Mouse (Mus musculus): ENCODE measurements around the gene Smg6.

- no peak for TF ChIP-seq CTCF (IDR thresholded peaks at IDR 0.05; ENCODE audit: low read depth)
- no peak for TF ChIP-seq EP300 (IDR thresholded peaks at IDR 0.05; ENCODE audit: low read depth)
Measured at GRCm38 (mm10) chr11:75213372-75214080, 287.9 kb downstream of the Smg6 start.
